Mouse (Mus musculus) heart, postnatal 0 days (tissue): ENCODE measurements around the gene Gm26992. TPM values are rescaled to one million over a fixed set of nuclear protein-coding genes. Genes with fewer than 3 reads are reported as not detected.

Source experiments
- ATAC-seq: fragments of 200-750 bp; cut with Nextera tagmentation; 2 replicates; pipeline ENCODE4 v1.8.0; 2017; ENCODE audit warnings: low read depth, moderate number of reproducible peaks, moderate library complexity; ENCODE audit not compliant: insufficient read depth
- DNase-seq: peaks from one replicate; pipeline ENCODE4 v3.0.0-alpha.2; 2016; ENCODE audit warnings: low spot score
- H3K27ac ChIP-seq: fragments of 300-500 bp; sonication (generic); 2 replicates; pipeline ENCODE4 v1.5.1; 2014; ENCODE audit warnings: low read depth, mild to moderate bottlenecking
- H3K27me3 ChIP-seq: fragments of 300-500 bp; sonication (generic); 2 replicates; pipeline ENCODE4 v1.6.1; 2014; ENCODE audit warnings: low read length, mixed read lengths; ENCODE audit not compliant: control insufficient read depth, insufficient read depth
- H3K36me3 ChIP-seq: fragments of 300-500 bp; sonication (generic); replicated peaks from 2 replicates; pipeline ENCODE4 v1.6.1; 2014; ENCODE audit warnings: low read length, mixed read lengths; ENCODE audit not compliant: control insufficient read depth, insufficient read depth
- H3K4me1 ChIP-seq: fragments of 300-500 bp; sonication (generic); 2 replicates; pipeline ENCODE4 v1.6.1; 2014; ENCODE audit warnings: antibody characterized with exemption; ENCODE audit not compliant: control insufficient read depth, insufficient read depth
- H3K4me2 ChIP-seq: fragments of 300-500 bp; sonication (generic); 2 replicates; pipeline ENCODE4 v1.6.1; 2014; ENCODE audit warnings: low read depth, mild to moderate bottlenecking, low read length, moderate library complexity
- H3K4me3 ChIP-seq: fragments of 300-500 bp; sonication (generic); 2 replicates; pipeline ENCODE4 v1.5.1; 2014; ENCODE audit warnings: low read depth, low read length
- H3K9ac ChIP-seq: fragments of 300-500 bp; sonication (generic); replicated peaks from 2 replicates; pipeline ENCODE4 v1.6.1; 2014; ENCODE audit warnings: low read depth, low read length, mixed read lengths
- H3K9me3 ChIP-seq: fragments of 300-500 bp; sonication (generic); replicated peaks from 2 replicates; pipeline ENCODE4 v1.6.1; 2016; ENCODE audit warnings: low read length; ENCODE audit not compliant: control insufficient read depth
- CTCF ChIP-seq: IDR thresholded peaks from 2 replicates; pipeline ENCODE4 v1.5.1; 2016; ENCODE audit warnings: antibody characterized with exemption, control low read depth, low read depth
- EP300 ChIP-seq: IDR thresholded peaks from 2 replicates; pipeline ENCODE4 v1.6.1; 2016; ENCODE audit warnings: antibody characterized with exemption, low read depth
- WGBS: fragments of 180-500 bp; shearing (Covaris S2); extraction: QIAGEN DNeasy Blood & Tissue Kit; methylation state at CpG from one replicate; pipeline ENCODE4 v1.1.7; 2014; 5-methylcytosine and 5-hydroxymethylcytosine counted together
- polyA plus RNA-seq: library from polyadenylated mRNA; unstranded; fragments of >200 nt; fragmentation: Nextera tagmentation; extraction: Ambion mirVana; gene quantifications from 2 replicates; pipeline ENCODE4 v1.2.1, GENCODE M21; 2015
- total RNA-seq: library from RNA; depleted of rRNA; stranded (reverse); fragments of >200 nt; gene quantifications from 2 replicates; pipeline ENCODE4 v1.2.3, GENCODE M21; 2014; ENCODE audit warnings: low replicate concordance

The Gm26992 gene
- total and polyA plus RNA-seq, 2 experiments from 2014 or later, result not detected

DNA sequence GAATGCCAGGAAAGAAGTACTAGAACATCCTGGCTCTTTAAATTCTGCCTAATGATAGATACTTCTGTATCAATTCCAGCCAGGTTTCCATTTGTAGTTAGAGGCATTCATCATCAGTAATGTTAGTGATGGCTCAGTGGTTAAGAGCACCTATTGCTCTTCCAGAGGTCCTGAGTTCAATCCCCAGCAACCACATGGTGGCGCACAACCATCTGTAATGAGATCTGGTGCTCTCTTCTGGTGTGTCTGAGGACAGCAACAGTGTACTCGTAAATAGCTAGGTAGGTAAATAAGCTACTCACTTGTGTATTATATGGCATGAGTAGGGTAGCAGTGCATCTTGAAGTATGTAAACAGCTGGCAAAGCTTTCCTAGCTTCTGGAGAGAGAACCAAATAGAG, 47.2 kb downstream of the Gm26992 start:
- H3K27ac ChIP-seq, result no peak overlapping the region
- 62% methylated on average over 2 of the region's 2 CpGs for WGBS
- H3K4me3 ChIP-seq, result no peak overlapping the region
- H3K9me3 ChIP-seq, result no peaks in the 10 kb centered on the region
- no peak overlapping the region for H3K9ac ChIP-seq
- no peak overlapping the region for H3K4me2 ChIP-seq
- H3K27me3 ChIP-seq, result no peaks in the 10 kb centered on the region
- ATAC-seq (no peak), DNase-seq (no peak)
- H3K36me3 ChIP-seq, result no peaks in the 10 kb centered on the region; the same call in 1 of the 2 replicates
- no peak for TF ChIP-seq EP300
- TF ChIP-seq CTCF, result no peak
- H3K4me1 ChIP-seq, result no peaks in the 10 kb centered on the region

DNA sequence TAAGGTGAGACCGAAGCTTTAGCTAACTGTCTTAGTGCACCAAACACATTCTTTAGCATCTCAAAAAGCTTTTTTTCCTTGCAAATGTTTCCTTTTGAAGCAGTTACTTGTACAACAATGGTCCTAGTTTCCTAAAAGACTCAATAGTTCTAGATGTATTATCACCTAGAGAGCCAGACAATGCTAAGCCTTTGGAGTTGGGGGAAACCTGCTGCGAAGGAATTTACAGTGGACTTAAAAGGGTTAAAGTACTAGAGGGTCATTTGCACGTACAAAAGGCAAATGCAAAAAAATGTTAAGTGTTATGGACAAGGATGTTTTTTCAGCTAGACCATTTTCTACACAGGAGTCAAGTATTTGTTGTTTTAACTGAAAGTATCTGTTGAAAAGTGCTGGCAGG, 50.5 kb downstream of the Gm26992 start:
- no peak overlapping the region for H3K27ac ChIP-seq
- H3K36me3 ChIP-seq, result no peaks in the 10 kb centered on the region; the same call in 1 of the 2 replicates
- no peaks in the 10 kb centered on the region for H3K27me3 ChIP-seq
- 69% methylated on average over 3 of the region's 3 CpGs for WGBS
- H3K4me3 ChIP-seq, result no peak overlapping the region
- no peaks in the 10 kb centered on the region for H3K9me3 ChIP-seq
- no peaks in the 10 kb centered on the region for H3K4me1 ChIP-seq
- no peak overlapping the region for H3K4me2 ChIP-seq
- H3K9ac ChIP-seq, result no peak overlapping the region
- TF ChIP-seq CTCF, result no peak
- no peak for DNase-seq
- ATAC-seq, result no peak

DNA sequence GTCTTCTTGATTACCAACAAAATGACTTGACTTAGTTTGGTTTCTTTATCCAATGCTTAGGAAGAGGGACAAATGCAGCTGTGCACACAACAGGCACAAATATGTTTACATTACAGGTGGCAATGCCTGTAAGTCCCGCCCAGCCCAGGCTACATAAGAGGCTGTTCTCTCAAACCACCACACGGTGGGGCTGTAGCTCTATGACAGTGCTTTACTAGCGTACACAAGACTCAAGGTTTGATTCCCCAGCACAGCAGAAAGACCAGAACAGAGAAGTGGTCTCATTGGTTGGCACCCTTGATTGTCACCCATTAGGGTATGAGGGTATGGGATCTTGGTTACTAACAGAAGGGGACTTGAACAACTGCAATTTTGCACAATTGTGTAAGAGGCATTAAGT, 55.7 kb downstream of the Gm26992 start:
- Histone ChIP-seq H3K36me3 (no peaks in the 10 kb centered on the region), H3K4me3 (no peak overlapping the region), H3K27ac (no peak overlapping the region), H3K4me1 (no peaks in the 10 kb centered on the region), H3K27me3 (no peaks in the 10 kb centered on the region), H3K4me2 (no peak overlapping the region), H3K9ac (no peak overlapping the region), H3K9me3 (no peaks in the 10 kb centered on the region)
- 10% methylated on average over 3 of the region's 3 CpGs for WGBS
- no peak for ATAC-seq
- DNase-seq, result peak; percentile 24
- no peak for TF ChIP-seq EP300
- peak; percentile 64 for TF ChIP-seq CTCF

DNA sequence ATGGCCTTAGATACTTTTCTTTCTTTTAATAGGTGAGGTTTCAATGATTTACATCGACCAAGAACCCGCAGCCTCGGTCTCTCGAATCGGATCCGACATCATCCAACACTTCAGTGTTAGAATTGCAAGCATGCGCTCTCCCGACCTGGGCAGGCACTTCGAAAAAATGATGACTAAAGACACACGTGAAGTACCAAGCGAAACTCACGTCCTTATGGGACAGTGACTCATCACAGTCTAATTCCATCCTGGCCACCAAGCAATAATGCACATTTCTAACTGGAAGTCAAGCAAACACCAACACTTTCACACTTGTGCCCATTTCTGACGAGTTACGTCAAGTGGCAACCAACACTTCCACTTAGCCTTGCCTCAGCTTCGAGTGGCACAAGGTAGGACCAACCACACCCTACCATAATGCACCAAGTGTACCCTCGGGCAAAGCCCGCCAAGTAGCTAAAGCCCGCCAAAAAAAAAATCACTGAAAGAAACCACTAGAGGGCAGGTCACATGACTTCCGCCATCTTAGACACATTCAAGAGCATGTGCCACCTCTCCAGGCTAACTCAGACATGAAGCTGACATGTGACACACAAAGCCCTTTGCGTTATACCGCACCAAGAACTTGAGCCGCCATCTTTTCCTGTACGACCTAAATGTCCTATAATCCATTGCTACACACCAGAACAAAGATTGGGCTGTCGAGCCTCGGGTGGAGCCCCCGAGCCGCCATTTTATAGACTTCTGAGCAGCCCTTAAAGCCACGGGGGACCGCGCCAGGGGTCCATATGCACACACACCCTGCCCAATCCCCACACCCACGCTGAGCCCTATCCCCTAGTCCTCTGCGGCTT, 59.7 kb downstream of the Gm26992 start:
- ATAC-seq, result peak; percentile 63
- peak overlapping the region; percentile 87 for H3K27ac ChIP-seq
- H3K4me1 ChIP-seq, result no peaks in the 10 kb centered on the region
- H3K36me3 ChIP-seq, result no peaks in the 10 kb centered on the region
- H3K9ac ChIP-seq, result peak overlapping the region; percentile 66
- peak overlapping the region; percentile 57 for H3K4me2 ChIP-seq
- H3K27me3 ChIP-seq, result no peaks in the 10 kb centered on the region
- H3K4me3 ChIP-seq, result peak overlapping the region; percentile 51
- H3K9me3 ChIP-seq, result no peaks in the 10 kb centered on the region
- 0 out of 2 replicates have a peak, but pooled peaks have one; percentile 11 for TF ChIP-seq CTCF
- TF ChIP-seq EP300, result no peak
- DNase-seq, result peak; percentile 16
- 60% methylated on average over 32 of the region's 32 CpGs for WGBS

- Histone ChIP-seq H3K9me3 (no peaks in the 10 kb centered on the region), H3K4me1 (no peaks in the 10 kb centered on the region), H3K36me3 (no peaks in the 10 kb centered on the region), H3K27me3 (no peaks in the 10 kb centered on the region), H3K9ac (peak overlapping the region; percentile 66), H3K4me3 (peak overlapping the region; percentile 51), H3K27ac (peak overlapping the region; percentile 87), H3K4me2 (peak overlapping the region; percentile 57; the same call in 1 of the 2 replicates)
- WGBS, result 59% methylated on average over 24 of the region's 24 CpGs
- DNase-seq, result no peak
- ATAC-seq, result no peak
- no peak for TF ChIP-seq EP300
Measured at GRCm38 (mm10) chrX:103482097-103482451, 60.3 kb downstream of the Gm26992 start.

- TF ChIP-seq EP300 (no peak), CTCF (no peak)
Measured at GRCm38 (mm10) chrX:103483047-103483446, 61.2 kb downstream of the Gm26992 start.

More at GRCm38 (mm10) chrX:103483047-103483446, 61.2 kb downstream of the Gm26992 start:
- Histone ChIP-seq H3K4me3 (peak overlapping the region; percentile 51; the same call in 1 of the 2 replicates), H3K27me3 (no peaks in the 10 kb centered on the region), H3K27ac (no peak overlapping the region), H3K9me3 (no peaks in the 10 kb centered on the region), H3K9ac (no peak overlapping the region; the same call in 1 of the 2 replicates), H3K4me1 (no peaks in the 10 kb centered on the region), H3K36me3 (no peaks in the 10 kb centered on the region), H3K4me2 (peak overlapping the region; percentile 57; the same call in 1 of the 2 replicates)
- peak; percentile 18 for DNase-seq
- ATAC-seq, result no peak
- WGBS, result 59% methylated on average over 17 of the region's 17 CpGs
